Mouse (Mus musculus) CD4-positive naive resting alpha-beta T cell, adult 57 days (primary cell): ENCODE measurements around the gene Col20a1. TPM values are rescaled to one million over a fixed set of nuclear protein-coding genes. Genes with fewer than 3 reads are reported as not detected.

Experiments
- total RNA-seq: library from RNA; stranded (reverse); gene quantifications from one replicate; pipeline ENCODE4 v1.2.4, GENCODE M21; 2023

Gene Col20a1
- 3.0 TPM for total RNA-seq

DNA sequence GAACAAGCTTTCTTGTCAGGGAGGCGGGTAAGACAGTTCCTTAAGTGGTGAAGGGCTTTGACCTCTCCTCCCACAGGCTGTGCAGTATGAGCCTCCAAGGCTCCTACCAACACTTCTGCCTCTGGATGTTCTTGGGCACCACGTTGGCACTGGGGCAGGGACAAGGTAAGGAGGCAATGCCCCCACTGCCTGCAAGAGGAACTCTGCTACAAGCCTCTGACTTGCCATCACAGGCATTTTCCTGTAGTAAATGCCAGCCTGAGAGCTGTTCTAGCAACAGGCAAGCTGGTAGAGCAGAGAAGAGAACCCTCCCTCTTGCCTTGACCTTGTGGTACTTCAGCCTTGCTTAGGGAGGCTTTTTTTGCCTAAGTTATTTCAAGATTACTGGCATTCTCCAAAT lies at the start of gene Col20a1:
Gene Col20a1, plus strand, starts transcription at position 87 of the 400 bp plus-strand sequence.

DNA sequence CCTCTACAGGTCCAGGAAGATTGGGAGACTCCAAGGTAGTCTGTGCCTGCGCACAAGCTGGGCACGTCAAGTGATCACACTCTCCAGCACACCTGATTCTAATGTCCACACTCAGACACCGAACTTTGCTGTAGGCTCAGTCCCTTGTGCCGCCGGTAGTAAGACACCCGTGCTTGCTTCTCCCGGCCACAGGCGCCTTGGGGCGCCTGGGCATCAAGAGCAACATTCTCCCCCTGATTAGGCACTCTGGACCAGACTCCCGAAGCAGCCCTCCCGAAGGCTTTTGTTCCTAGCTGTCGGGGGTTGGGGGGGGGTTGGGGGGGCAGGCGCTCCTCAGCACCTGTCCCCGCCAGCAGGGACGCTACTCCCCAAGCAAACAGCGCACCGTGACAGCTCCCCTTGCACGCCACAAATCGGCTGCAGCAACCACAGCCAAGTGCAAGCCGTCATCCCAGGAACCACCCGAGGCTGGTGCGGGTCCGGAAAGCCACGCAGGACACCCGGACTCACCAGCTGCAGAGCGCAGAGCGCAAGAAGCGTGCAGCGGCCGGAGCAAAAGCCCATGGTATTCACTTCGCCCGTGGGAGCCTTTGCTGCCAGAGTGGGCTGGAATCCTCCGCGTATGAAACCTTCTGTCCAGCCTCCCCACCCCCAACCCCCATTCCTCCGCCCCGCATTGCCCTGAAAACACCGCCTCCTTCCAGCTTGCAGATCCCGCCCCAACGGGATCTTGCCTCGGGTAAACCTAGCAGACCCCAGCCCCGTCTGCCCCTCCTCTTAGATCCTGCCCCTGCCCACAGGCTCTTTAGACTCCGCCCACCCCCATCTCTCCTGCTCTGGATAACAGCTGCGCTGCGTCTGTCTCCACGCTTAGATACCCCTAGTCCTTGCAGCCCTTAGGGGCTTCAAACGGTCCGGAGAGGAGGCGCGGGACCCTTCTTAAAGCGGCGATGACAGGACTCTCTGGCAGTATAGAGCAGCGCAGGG lies 32.0 kb upstream of the Col20a1 start, which contains the start of gene Nkain4:
Gene Nkain4, minus strand, starts transcription at position 639 of the 987 bp plus-strand sequence.

DNA sequence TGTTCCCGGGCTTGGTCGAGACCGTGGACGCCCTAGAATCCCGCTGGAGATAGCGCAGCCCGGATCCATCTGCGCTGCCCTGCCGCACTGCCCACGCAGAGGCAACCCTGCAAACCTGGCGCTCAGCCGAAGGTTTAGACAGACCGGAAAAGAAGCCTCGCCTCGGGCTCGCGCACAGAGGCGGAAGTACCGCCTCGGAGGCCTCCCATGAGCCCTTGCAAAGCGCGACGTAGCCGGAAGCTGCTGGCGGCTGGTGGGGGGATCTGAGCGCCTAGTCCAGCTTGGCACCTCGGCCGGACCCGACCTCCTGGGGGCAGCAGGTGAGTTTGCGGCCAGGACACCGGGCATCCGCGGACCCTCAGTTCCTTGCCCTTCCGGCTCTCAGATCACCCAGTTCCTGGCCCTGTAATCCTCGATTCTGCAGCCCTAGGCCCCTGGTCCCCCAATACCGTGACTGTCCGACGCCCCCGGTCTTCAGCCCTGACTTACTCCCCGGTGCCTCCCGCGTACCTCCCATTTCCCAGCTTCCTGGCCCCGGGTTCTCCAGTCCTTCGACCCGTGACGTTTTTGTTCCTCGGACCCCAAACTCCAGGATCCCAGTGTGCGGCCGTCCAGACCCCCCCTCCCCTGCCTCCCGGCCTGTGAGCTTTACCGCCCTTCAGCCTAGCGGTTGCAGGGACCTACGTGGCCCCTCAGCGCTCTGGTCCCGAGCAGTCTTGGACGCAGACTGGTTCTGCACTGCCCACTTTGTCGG lies 19.1 kb upstream of the Col20a1 start, which contains the start of gene Arfgap1:
Gene Arfgap1, plus strand, starts transcription at position 216 of the 754 bp plus-strand sequence.

DNA sequence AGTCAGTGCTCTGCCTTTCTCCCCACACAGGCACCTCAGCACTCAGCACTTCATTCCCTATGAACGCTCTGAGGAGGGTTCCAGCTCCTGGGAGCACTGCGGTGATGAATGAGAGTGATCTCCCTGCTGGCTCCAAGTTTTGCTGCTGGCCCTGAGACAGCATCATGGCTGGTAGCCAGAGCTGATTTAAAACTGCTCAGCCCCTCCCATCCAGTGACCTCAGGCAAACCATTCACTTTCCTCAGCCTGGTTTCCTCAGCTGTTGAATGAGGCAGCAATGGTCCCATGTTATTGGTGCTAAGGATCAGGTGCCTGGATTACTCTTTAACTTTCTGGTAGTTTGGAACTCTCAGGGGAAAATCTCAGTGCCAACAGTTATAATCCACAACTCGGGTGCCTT lies 57.1 kb downstream of the Col20a1 start, which contains the start of gene Chrna4:
Gene Chrna4, minus strand, starts transcription at position 110 of the 400 bp plus-strand sequence.

Other genes with a start within 250 kb of the Col20a1 start
- gene Bhlhe23, start 209.6 kb upstream of the Col20a1 start, total RNA-seq: not detected
- 87.9 TPM for gene Ythdf1, start 65.6 kb upstream of the Col20a1 start, total RNA-seq
- gene Birc7, start 57.5 kb upstream of the Col20a1 start, total RNA-seq: not detected
- gene Nkain4, start 31.8 kb upstream of the Col20a1 start, total RNA-seq: 2.7 TPM
- gene Arfgap1, start 19.3 kb upstream of the Col20a1 start, total RNA-seq: 82.4 TPM
- gene Chrna4, start 57.0 kb downstream of the Col20a1 start, total RNA-seq: not detected
- gene Kcnq2, start 148.8 kb downstream of the Col20a1 start, total RNA-seq: not detected
- gene Eef1a2, start 170.5 kb downstream of the Col20a1 start, total RNA-seq: not detected
- gene Ppdpf, start 200.7 kb downstream of the Col20a1 start, total RNA-seq: 118 TPM
- not detected for gene Ptk6, start 216.3 kb downstream of the Col20a1 start, total RNA-seq
- 0.59 TPM for gene Srms, start 226.7 kb downstream of the Col20a1 start, total RNA-seq
- 0.86 TPM for gene Fndc11, start 233.5 kb downstream of the Col20a1 start, total RNA-seq